Mouse (Mus musculus) midbrain, embryonic 11.5 days (tissue): Measurements from ENCODE around the gene Pcnt. TPM values are rescaled to one million over a fixed set of nuclear protein-coding genes. Genes with fewer than 3 reads are reported as not detected.

ENCODE experiments used
- ATAC-seq: fragments of 200-750 bp; cut with Nextera tagmentation; 2 replicates; pipeline ENCODE4 v1.8.0; 2017; ENCODE audit warnings: moderate TSS enrichment, moderate library complexity; ENCODE audit not compliant: low FRiP score
- DNase-seq: peaks from one replicate; pipeline ENCODE4 v3.0.0; 2015; ENCODE audit warnings: low spot score; ENCODE audit errors: missing footprints
- H3K27ac ChIP-seq: fragments of 300-500 bp; sonication (generic); 2 replicates; pipeline ENCODE4 v1.5.1; 2014; ENCODE audit warnings: low read depth, low read length
- H3K27me3 ChIP-seq: fragments of 300-500 bp; sonication (generic); 2 replicates; pipeline ENCODE4 v1.6.1; 2014; ENCODE audit warnings: mild to moderate bottlenecking, low read length, moderate library complexity, mixed read lengths; ENCODE audit not compliant: control insufficient read depth, insufficient read depth
- H3K36me3 ChIP-seq: fragments of 300-500 bp; sonication (generic); 2 replicates; pipeline ENCODE4 v1.6.1; 2014; ENCODE audit warnings: mild to moderate bottlenecking, low read length, moderate library complexity, mixed read lengths; ENCODE audit not compliant: control insufficient read depth, insufficient read depth
- H3K4me1 ChIP-seq: fragments of 300-500 bp; sonication (generic); 2 replicates; pipeline ENCODE4 v1.6.1; 2014; ENCODE audit warnings: low read length; ENCODE audit not compliant: control insufficient read depth, insufficient read depth
- H3K4me2 ChIP-seq: fragments of 300-500 bp; sonication (generic); 2 replicates; pipeline ENCODE4 v1.6.1; 2014; ENCODE audit warnings: mild to moderate bottlenecking, moderate library complexity
- H3K4me3 ChIP-seq: fragments of 300-500 bp; sonication (generic); 2 replicates; pipeline ENCODE4 v1.5.1; 2014; ENCODE audit warnings: low read depth, low read length
- H3K9ac ChIP-seq: fragments of 300-500 bp; sonication (generic); 2 replicates; pipeline ENCODE4 v1.6.1; 2014; ENCODE audit warnings: low read length
- H3K9me3 ChIP-seq: fragments of 300-500 bp; sonication (generic); 2 replicates; pipeline ENCODE4 v1.6.1; 2016; ENCODE audit warnings: low read length; ENCODE audit not compliant: control insufficient read depth
- WGBS: fragments of 180-500 bp; shearing (Covaris S2); extraction: QIAGEN DNeasy Blood & Tissue Kit; methylation state at CpG from one replicate; pipeline ENCODE4 v1.1.7; 2014; 5-methylcytosine and 5-hydroxymethylcytosine counted together
- polyA plus RNA-seq: library from polyadenylated mRNA; unstranded; fragments of >200 nt; fragmentation: Nextera tagmentation; extraction: Ambion mirVana; gene quantifications from 2 replicates; pipeline ENCODE4 v1.2.1, GENCODE M21; 2014

Gene Pcnt
- polyA plus RNA-seq, 1 experiment from 2014 or later, result 16.4 TPM

- WGBS, result 83% methylated on average over 3 of the region's 3 CpGs
- H3K27me3 ChIP-seq, result no peaks in the 10 kb centered on the region
- no peak overlapping the region for H3K4me2 ChIP-seq
- no peaks in the 10 kb centered on the region for H3K9me3 ChIP-seq
- ATAC-seq (no peak), DNase-seq (no peak)
- no peak overlapping the region for H3K4me3 ChIP-seq
- H3K9ac ChIP-seq, result no peak overlapping the region
- no peak overlapping the region for H3K27ac ChIP-seq
- no peaks in the 10 kb centered on the region for H3K4me1 ChIP-seq
- H3K36me3 ChIP-seq, result peaks cover 20% of the 10 kb centered on the region
Observed at GRCm38 (mm10) chr10:76371736-76372135, 70.8 kb downstream of the Pcnt start.

- Histone ChIP-seq H3K4me1 (no peaks in the 10 kb centered on the region), H3K36me3 (peaks cover 13% of the 10 kb centered on the region), H3K4me3 (no peak overlapping the region), H3K27me3 (no peaks in the 10 kb centered on the region), H3K9ac (no peak overlapping the region), H3K9me3 (no peaks in the 10 kb centered on the region), H3K4me2 (no peak overlapping the region), H3K27ac (no peak overlapping the region)
- DNase-seq, result no peak
- WGBS, result 90% methylated on average over 13 of the region's 13 CpGs
- ATAC-seq, result no peak
Observed at GRCm38 (mm10) chr10:76368766-76369165, 73.8 kb downstream of the Pcnt start.

- 91% methylated on average over 3 of the region's 3 CpGs for WGBS
- ATAC-seq, result no peak
- H3K36me3 ChIP-seq, result peaks cover 6% of the 10 kb centered on the region
Observed at GRCm38 (mm10) chr10:76363233-76363632, 79.4 kb downstream of the Pcnt start.

DNA sequence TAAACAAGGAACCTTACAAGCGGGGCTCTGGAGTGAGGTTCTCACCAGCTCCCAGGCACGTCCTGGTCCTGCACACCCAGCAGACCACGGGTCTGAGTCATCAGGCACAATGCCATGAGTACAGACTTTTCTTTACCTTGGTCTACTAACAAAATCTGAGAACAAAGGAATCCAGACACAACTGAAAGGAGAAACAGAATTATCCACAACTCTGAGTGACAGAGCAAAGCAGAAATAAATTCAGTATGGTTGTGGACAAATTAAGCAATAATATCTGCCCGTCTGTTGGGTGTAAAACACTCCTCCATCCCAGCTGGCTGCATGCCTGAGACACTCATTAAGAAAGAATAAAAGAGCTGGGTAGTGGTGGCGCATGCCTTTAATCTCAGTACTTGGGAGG lies 84.1 kb downstream of the Pcnt start:
- H3K4me3 ChIP-seq, result no peak overlapping the region
- peaks cover 15% of the 10 kb centered on the region for H3K36me3 ChIP-seq
- no peak overlapping the region for H3K9ac ChIP-seq
- no peaks in the 10 kb centered on the region for H3K27me3 ChIP-seq
- DNase-seq (no peak), ATAC-seq (no peak)
- H3K9me3 ChIP-seq, result no peaks in the 10 kb centered on the region
- no peaks in the 10 kb centered on the region for H3K4me1 ChIP-seq
- no peak overlapping the region for H3K27ac ChIP-seq
- H3K4me2 ChIP-seq, result no peak overlapping the region
- WGBS, result 91% methylated on average over 5 of the region's 5 CpGs

More at GRCm38 (mm10) chr10:76363233-76363632, 79.4 kb downstream of the Pcnt start:
- H3K4me1 ChIP-seq, result no peaks in the 10 kb centered on the region
- DNase-seq, result no peak
- no peaks in the 10 kb centered on the region for H3K27me3 ChIP-seq
- no peak overlapping the region for H3K4me2 ChIP-seq
- H3K9me3 ChIP-seq, result no peaks in the 10 kb centered on the region
- no peak overlapping the region for H3K4me3 ChIP-seq
- H3K27ac ChIP-seq, result no peak overlapping the region
- H3K9ac ChIP-seq, result no peak overlapping the region

- ATAC-seq (no peak), DNase-seq (no peak)
- peaks cover 18% of the 10 kb centered on the region for H3K36me3 ChIP-seq
- no peak overlapping the region for H3K4me2 ChIP-seq
- H3K4me3 ChIP-seq, result no peak overlapping the region
- H3K9ac ChIP-seq, result no peak overlapping the region
- no peaks in the 10 kb centered on the region for H3K4me1 ChIP-seq
- H3K9me3 ChIP-seq, result no peaks in the 10 kb centered on the region
- no peaks in the 10 kb centered on the region for H3K27me3 ChIP-seq
- no peak overlapping the region for H3K27ac ChIP-seq
- 90% methylated on average over 8 of the region's 8 CpGs for WGBS
Observed at GRCm38 (mm10) chr10:76357286-76357875, 85.2 kb downstream of the Pcnt start.

DNA sequence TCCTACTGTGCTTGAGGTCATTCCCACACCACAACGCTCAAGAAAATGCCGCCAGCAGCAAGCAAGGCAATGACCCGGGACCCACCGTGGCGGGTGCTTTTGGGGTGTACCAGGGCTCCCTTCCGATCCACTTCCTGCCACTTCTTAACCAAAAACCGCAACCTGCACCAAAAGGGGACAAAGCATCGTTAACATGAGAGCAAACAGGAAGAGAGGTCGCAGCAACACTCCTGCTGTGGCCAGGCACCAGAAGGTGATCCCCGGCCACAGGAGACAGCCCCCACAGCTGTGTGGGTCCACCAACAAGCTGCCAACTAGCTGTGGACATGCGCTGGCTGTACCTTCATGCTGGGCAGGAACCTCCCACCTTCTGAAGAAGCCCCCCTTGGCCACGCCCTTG lies 87.6 kb downstream of the Pcnt start:
- peaks cover 23% of the 10 kb centered on the region for H3K36me3 ChIP-seq
- DNase-seq, result no peak
- H3K4me1 ChIP-seq, result no peaks in the 10 kb centered on the region
- no peak overlapping the region for H3K4me3 ChIP-seq
- ATAC-seq, result no peak
- no peak overlapping the region for H3K27ac ChIP-seq
- WGBS, result 90% methylated on average over 12 of the region's 12 CpGs
- H3K9me3 ChIP-seq, result no peaks in the 10 kb centered on the region
- no peak overlapping the region for H3K9ac ChIP-seq
- no peak overlapping the region for H3K4me2 ChIP-seq
- H3K27me3 ChIP-seq, result no peaks in the 10 kb centered on the region

DNA sequence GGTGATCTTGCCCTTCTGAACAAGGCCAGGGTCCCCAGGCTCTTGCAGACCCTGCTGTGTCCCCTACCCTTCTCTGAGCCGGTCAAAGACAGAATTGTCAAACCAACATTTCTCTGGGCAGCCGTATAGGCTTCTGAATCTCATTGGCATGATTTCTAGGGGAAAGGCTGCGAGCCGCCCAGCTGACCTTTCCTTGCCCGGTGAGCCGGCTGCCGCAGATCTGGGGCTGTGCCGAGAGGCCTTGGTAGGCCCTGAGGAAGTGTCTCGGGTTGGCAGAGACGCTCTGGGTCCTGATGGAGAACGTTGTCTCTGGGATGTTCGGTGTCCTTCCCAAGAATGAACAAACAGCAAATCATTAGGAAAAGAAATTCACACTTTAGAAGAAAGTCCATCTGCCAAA lies 88.6 kb downstream of the Pcnt start:
- no peaks in the 10 kb centered on the region for H3K27me3 ChIP-seq
- ATAC-seq (no peak), DNase-seq (no peak)
- H3K9me3 ChIP-seq, result no peaks in the 10 kb centered on the region
- H3K4me2 ChIP-seq, result no peak overlapping the region
- WGBS, result 97% methylated on average over 12 of the region's 12 CpGs
- no peaks in the 10 kb centered on the region for H3K4me1 ChIP-seq
- H3K27ac ChIP-seq, result no peak overlapping the region
- no peak overlapping the region for H3K4me3 ChIP-seq
- peaks cover 29% of the 10 kb centered on the region for H3K36me3 ChIP-seq
- H3K9ac ChIP-seq, result no peak overlapping the region

DNA sequence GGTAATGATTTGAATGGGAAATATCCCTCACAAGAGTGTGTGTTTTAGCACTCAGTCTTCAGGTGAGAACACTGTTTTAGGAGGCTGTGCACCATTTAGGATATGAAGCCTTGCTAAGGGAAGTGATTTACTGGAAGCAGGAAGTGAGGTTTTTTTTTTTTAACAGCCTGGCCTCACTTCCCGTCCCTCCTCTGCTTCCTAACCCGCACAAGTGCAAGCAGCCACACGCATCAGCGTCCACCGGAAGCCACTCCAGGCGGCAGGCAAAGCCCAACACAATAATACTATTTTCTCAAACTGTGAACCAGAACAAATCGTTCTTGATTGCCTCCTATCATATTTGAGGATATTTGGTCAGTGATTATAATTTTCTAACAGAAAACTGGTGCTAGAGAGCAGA lies 90.6 kb downstream of the Pcnt start:
- Histone ChIP-seq H3K27ac (no peak overlapping the region), H3K27me3 (no peaks in the 10 kb centered on the region), H3K4me2 (no peak overlapping the region), H3K4me3 (no peak overlapping the region), H3K4me1 (no peaks in the 10 kb centered on the region), H3K36me3 (peaks cover 27% of the 10 kb centered on the region), H3K9me3 (no peaks in the 10 kb centered on the region), H3K9ac (no peak overlapping the region)
- 90% methylated on average over 7 of the region's 7 CpGs for WGBS
- no peak for DNase-seq
- ATAC-seq, result no peak

GRCm38 (mm10) chr10:76346589-76346988 lies 96.0 kb downstream of the Pcnt start:
- 8% methylated on average over 4 of the region's 4 CpGs for WGBS
- peaks cover 6% of the 10 kb centered on the region for H3K4me1 ChIP-seq
- H3K27me3 ChIP-seq, result no peaks in the 10 kb centered on the region; the same call in 1 of the 2 replicates
- H3K9me3 ChIP-seq, result no peaks in the 10 kb centered on the region
- no peak overlapping the region for H3K9ac ChIP-seq
- H3K36me3 ChIP-seq, result peaks cover 10% of the 10 kb centered on the region; the same call in 1 of the 2 replicates
- H3K4me2 ChIP-seq, result no peak overlapping the region
- no peak overlapping the region for H3K4me3 ChIP-seq
- peak; percentile 96 for DNase-seq
- no peak for ATAC-seq
- no peak overlapping the region for H3K27ac ChIP-seq
